Mouse (Mus musculus): ENCODE measurements at regions not wholly inside any gene's neighbourhood (a gene's known extent, or its start where the extent isn't known, plus 50 kb on each side); places are given as distances from the start of the nearest gene placed in this dataset.

GRCm38 (mm10) chrX:68954687-68955086 lies 61.8 kb upstream of the Gm6812 start:
- ATAC-seq (ENCODE audit: insufficient number of reproducible peaks, low FRiP score, low TSS enrichment) = no peak

- no peak for ATAC-seq (ENCODE audit: insufficient number of reproducible peaks, low FRiP score, low TSS enrichment)
Measured at GRCm38 (mm10) chrX:68953298-68953697, 60.4 kb upstream of the Gm6812 start.

GRCm38 (mm10) chrX:68950730-68951129 lies 57.9 kb upstream of the Gm6812 start:
- peak; percentile 52; the same call in 1 of the 2 replicates for ATAC-seq (ENCODE audit: insufficient number of reproducible peaks, low FRiP score, low TSS enrichment)

- no peak for ATAC-seq (ENCODE audit: insufficient number of reproducible peaks, low FRiP score, low TSS enrichment)
Measured at GRCm38 (mm10) chrX:68945741-68946140, 52.9 kb upstream of the Gm6812 start.
